Comparison of ENCODE assay signal across 22 mouse cellular contexts in the genomic region with DNA sequence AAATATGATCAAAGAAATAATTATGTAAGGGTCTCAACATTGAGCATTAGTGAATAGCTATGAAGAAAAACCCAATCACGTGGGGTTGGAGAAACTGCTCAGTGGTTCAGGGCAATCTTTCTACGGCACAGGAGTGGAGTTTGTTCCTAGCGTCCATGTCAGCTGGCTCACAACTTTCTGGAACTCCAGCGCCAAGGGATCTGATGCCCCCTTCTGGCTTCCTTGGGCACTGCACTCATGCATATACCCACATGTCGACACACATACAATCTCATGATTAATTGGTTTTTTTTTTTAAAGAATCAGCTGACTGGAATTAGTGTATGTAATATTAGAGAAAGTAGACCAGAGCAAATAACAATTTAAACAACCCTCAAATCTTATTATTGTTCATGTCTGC.
A peak's percentile ranks its signal among the peaks of the same experiment; 100 is the strongest.
DNase-seq lines count a peak whose midpoint lies in the region; ATAC-seq and TF ChIP-seq lines count a peak whose summit lies in the region.
"Had no signal": no experiment of that assay in that cellular context is flagged by ENCODE, and none has a peak within 500 bp of the region (broad histone marks: within the 10 kb centered on the region; RNA-seq: fewer than 3 reads in every experiment).

No protein-coding gene starts in this region.

- TF ChIP-seq CTCF in forebrain, postnatal 0 days (IDR thresholded peaks at IDR 0.05; ENCODE audit: low read depth), result peak; percentile 40; the same call in 1 of the 2 replicates
- peak; percentile 44 for TF ChIP-seq CTCF in left cerebral cortex, adult 2 months (IDR thresholded peaks at IDR 0.05)
- TF ChIP-seq CTCF in E14TG2a.4 (conservative IDR thresholded peaks at IDR 0.05; ENCODE audit: low read length), result peak; percentile 92

- no peaks in the 10 kb centered on the region for H3K4me1 ChIP-seq in forebrain, postnatal 0 days (ENCODE audit: insufficient read depth)
- H3K4me1 ChIP-seq in forebrain, embryonic 10.5 days, result peaks cover 23% of the 10 kb centered on the region
- H3K4me1 ChIP-seq in E14TG2a.4 (replicated peaks; ENCODE audit: low read depth, low read length), result peaks cover 8% of the 10 kb centered on the region
- H3K4me1 ChIP-seq: embryonic facial prominence, embryonic 13.5 days; forebrain, embryonic 15.5 days; heart, embryonic 13.5 days; lung, embryonic 15.5 days; stomach, embryonic 15.5 days had no signal

- H3K4me3 ChIP-seq in forebrain, postnatal 0 days (ENCODE audit: low read depth, low read length), result no peak overlapping the region
- no peak overlapping the region for H3K4me3 ChIP-seq in forebrain, embryonic 10.5 days
- H3K4me3 ChIP-seq in left cerebral cortex, adult 2 months, result no peak overlapping the region
- no peak overlapping the region for H3K4me3 ChIP-seq in E14TG2a.4 (replicated peaks; ENCODE audit: low read length)
- H3K4me3 ChIP-seq: embryonic facial prominence, embryonic 13.5 days; forebrain, embryonic 15.5 days; heart, embryonic 13.5 days; hindbrain, embryonic 15.5 days; lung, embryonic 15.5 days; midbrain, embryonic 12.5 days; myocyte; stomach, embryonic 15.5 days had no signal

- no peak for ATAC-seq in forebrain, postnatal 0 days
- ATAC-seq: activated CD4-positive, CD25-positive, alpha-beta regulatory T cell, adult 4 months; forebrain, embryonic 15.5 days had no signal

- H3K9ac ChIP-seq in forebrain, postnatal 0 days, result no peak overlapping the region
- H3K9ac ChIP-seq: embryonic facial prominence, embryonic 13.5 days; forebrain, embryonic 15.5 days; heart, embryonic 13.5 days; hindbrain, embryonic 15.5 days; lung, embryonic 15.5 days; midbrain, embryonic 12.5 days; stomach, embryonic 15.5 days had no signal

- H3K27me3 ChIP-seq in forebrain, postnatal 0 days (ENCODE audit: insufficient read depth, low read length), result no peaks in the 10 kb centered on the region
- H3K27me3 ChIP-seq in forebrain, embryonic 10.5 days (ENCODE audit: poor library complexity, severe bottlenecking), result no peaks in the 10 kb centered on the region
- H3K27me3 ChIP-seq in E14TG2a.4 (ENCODE audit: insufficient read depth, low read length), result no peaks in the 10 kb centered on the region
- H3K27me3 ChIP-seq: embryonic facial prominence, embryonic 13.5 days; forebrain, embryonic 15.5 days; heart, embryonic 13.5 days; hindbrain, embryonic 15.5 days; lung, embryonic 15.5 days; midbrain, embryonic 12.5 days; stomach, embryonic 15.5 days had no signal

- no peaks in the 10 kb centered on the region for H3K9me3 ChIP-seq in forebrain, postnatal 0 days (ENCODE audit: low read length)
- H3K9me3 ChIP-seq in forebrain, embryonic 10.5 days, result no peaks in the 10 kb centered on the region
- H3K9me3 ChIP-seq in E14TG2a.4 (ENCODE audit: low read length), result no peaks in the 10 kb centered on the region
- H3K9me3 ChIP-seq: embryonic facial prominence, embryonic 13.5 days; forebrain, embryonic 15.5 days; hindbrain, embryonic 15.5 days; lung, embryonic 15.5 days; midbrain, embryonic 12.5 days; stomach, embryonic 15.5 days had no signal

- 96% methylated on average over 5 of the region's 5 CpGs for WGBS in forebrain, postnatal 0 days
- WGBS in forebrain, embryonic 10.5 days, result 90% methylated on average over 5 of the region's 5 CpGs

- no peaks in the 10 kb centered on the region for H3K36me3 ChIP-seq in forebrain, postnatal 0 days (ENCODE audit: insufficient read depth)
- H3K36me3 ChIP-seq in forebrain, embryonic 10.5 days (replicated peaks), result no peaks in the 10 kb centered on the region
- H3K36me3 ChIP-seq in E14TG2a.4 (ENCODE audit: insufficient read depth, low read length), result no peaks in the 10 kb centered on the region
- H3K36me3 ChIP-seq: embryonic facial prominence, embryonic 13.5 days; forebrain, embryonic 15.5 days; heart, embryonic 13.5 days; hindbrain, embryonic 15.5 days; lung, embryonic 15.5 days; midbrain, embryonic 12.5 days; stomach, embryonic 15.5 days had no signal

- no peak for DNase-seq in forebrain, postnatal 0 days
- DNase-seq in forebrain, embryonic 10.5 days (ENCODE audit: extremely low spot score, low spot score), result no peak
- DNase-seq in left cerebral cortex, adult 2 months (ENCODE audit: extremely low spot score in 1 of 2, low spot score in 2 of 2), result no peak
- DNase-seq in left cerebral cortex, postnatal 14 days (ENCODE audit: low spot score in 2 of 2), result no peak
- peak; percentile 60 for DNase-seq in R1 (ENCODE audit: low read depth, low spot score)
- DNase-seq in adrenal gland, postnatal 4 days (ENCODE audit: low spot score in 2 of 2), result no peak
- DNase-seq in urinary bladder, adult 2 months (ENCODE audit: low spot score), result no peak
- DNase-seq: adrenal gland, postnatal 10 days; cerebellum, adult 11 months; kidney, adult 18-20 months; kidney, postnatal 10 days; left cerebral cortex, postnatal 4 days had no signal

- no peak overlapping the region for H3K27ac ChIP-seq in forebrain, postnatal 0 days (ENCODE audit: low read depth, low read length)
- no peak overlapping the region for H3K27ac ChIP-seq in forebrain, embryonic 10.5 days
- H3K27ac ChIP-seq in left cerebral cortex, adult 2 months, result peak overlapping the region; percentile 74
- H3K27ac ChIP-seq: embryonic facial prominence, embryonic 13.5 days; forebrain, embryonic 15.5 days; heart, embryonic 13.5 days; hindbrain, embryonic 15.5 days; lung, embryonic 15.5 days; midbrain, embryonic 12.5 days; stomach, embryonic 15.5 days had no signal

- H3K4me2 ChIP-seq in forebrain, postnatal 0 days (ENCODE audit: low read depth), result no peak overlapping the region
- H3K4me2 ChIP-seq: embryonic facial prominence, embryonic 13.5 days; forebrain, embryonic 15.5 days; heart, embryonic 13.5 days; hindbrain, embryonic 15.5 days; lung, embryonic 15.5 days; midbrain, embryonic 12.5 days; stomach, embryonic 15.5 days had no signal

- intact Hi-C loops in left cerebral cortex, adult 2 months (cut with DNase I), result no loop called here
- intact Hi-C loops in left cerebral cortex, postnatal 14 days (cut with DNase I), result no loop called here

Comparison
In these comparisons a context has a peak if more than half of its experiments do, and no peak if none do; other contexts are left out.
1. CTCF ChIP-seq: peak in every context shown above with its lines; median percentile 92 in E14TG2a.4; 44 in left cerebral cortex, adult 2 months; 40 in forebrain, postnatal 0 days.